Mouse (Mus musculus): ENCODE measurements around the gene Yes1. TPM values are rescaled to one million over a fixed set of nuclear protein-coding genes. Genes with fewer than 3 reads are reported as not detected.
"Not testable (repeated sequence)": the region's sequence is repeated elsewhere in the genome, so short reads cannot be mapped to it uniquely, and the experiment has no call there.

Yes1 gene
- total RNA-seq, 2 experiments from 2014 or later = 12.5 to 13.6 TPM

- intact Hi-C loops (cut with DNase I) = no loop called here
- Histone ChIP-seq H3K27ac (no peak overlapping the region), H3K4me3 (no peak overlapping the region)
- no peak for DNase-seq (ENCODE audit: extremely low spot score in 1 of 2, low spot score in 2 of 2)
- no peak for TF ChIP-seq CTCF (IDR thresholded peaks at IDR 0.05)
Measured at GRCm38 (mm10) chr5:32728300-32728699, 117.3 kb downstream of the Yes1 start.

DNA sequence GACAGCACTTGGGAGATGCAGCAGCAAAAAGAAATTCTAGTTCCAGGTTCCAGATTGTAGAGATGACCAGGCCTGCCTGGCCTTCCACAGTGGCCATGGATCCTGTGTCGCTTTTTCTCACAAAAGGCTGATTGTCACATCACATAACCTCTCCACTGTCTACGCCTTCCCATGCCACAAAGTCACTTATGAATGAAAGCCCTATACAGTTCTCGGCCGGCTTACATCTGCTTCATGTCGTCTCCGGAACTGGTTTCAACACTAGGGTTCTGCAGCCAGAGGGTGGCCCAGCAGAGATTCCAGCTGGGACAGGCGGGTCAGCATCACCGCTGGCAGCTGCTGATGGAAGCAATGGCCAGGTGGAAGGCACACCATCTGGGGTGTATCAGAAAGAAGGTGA lies 117.9 kb downstream of the Yes1 start:
- no peak overlapping the region for H3K4me3 ChIP-seq
- no peak for DNase-seq (ENCODE audit: extremely low spot score in 1 of 2, low spot score in 2 of 2)
- H3K27ac ChIP-seq = no peak overlapping the region
- no peak for TF ChIP-seq CTCF (IDR thresholded peaks at IDR 0.05)
- intact Hi-C loops (cut with DNase I) = no loop called here

DNA sequence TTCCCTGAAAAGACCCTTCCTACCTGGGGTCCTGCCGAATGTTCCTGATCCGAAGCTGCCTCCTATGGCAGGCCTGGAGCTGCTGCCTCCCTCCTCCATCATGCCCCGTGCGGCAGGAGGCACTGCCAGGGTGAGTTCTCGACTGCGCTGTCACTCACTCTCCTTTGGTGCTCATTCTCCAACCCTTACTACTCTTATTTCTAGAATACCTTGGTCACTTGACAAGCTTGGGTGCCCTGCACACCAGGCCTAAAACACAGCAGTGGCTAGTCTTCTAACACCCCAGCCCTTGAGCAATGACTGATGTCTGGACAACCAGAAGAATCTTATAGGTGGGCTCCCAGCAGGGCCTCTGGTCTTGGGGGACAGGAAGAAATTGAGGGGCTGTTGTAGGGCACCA lies 122.9 kb downstream of the Yes1 start:
- DNase-seq (ENCODE audit: extremely low spot score in 1 of 2, low spot score in 2 of 2); H3K27ac ChIP-seq; H3K4me3 ChIP-seq; intact Hi-C loops (cut with DNase I): not testable (repeated sequence)

- no peak for DNase-seq (ENCODE audit: extremely low spot score in 1 of 2, low spot score in 2 of 2)
- no peak overlapping the region for H3K4me3 ChIP-seq
- TF ChIP-seq CTCF (IDR thresholded peaks at IDR 0.05) = no peak
- no peak overlapping the region for H3K27ac ChIP-seq
- intact Hi-C loops (cut with DNase I) = no loop called here
Measured at GRCm38 (mm10) chr5:32735779-32736178, 124.8 kb downstream of the Yes1 start.

Other genes starting within 250 kb of the Yes1 start
- 100 to 1,000 TPM; 364 to 413 TPM for gene Ppp1cb, start 152.3 kb upstream of the Yes1 start, total RNA-seq (2021)
- gene Pisd, start 174.5 kb downstream of the Yes1 start, total RNA-seq (2021) = 10 to 100 TPM; 63.6 to 64.3 TPM
- not detected for gene Gm20671, start 215.9 kb downstream of the Yes1 start, total RNA-seq (2021)
- 10 to 100 TPM; 38.1 to 42.0 TPM for gene Prr14l, start 243.1 kb downstream of the Yes1 start, total RNA-seq (2021)